Mouse (Mus musculus) thymus, postnatal 14 days (tissue): ENCODE data around the gene Ifi27l2b.
"Not testable (repeated sequence)": the region's sequence is repeated elsewhere in the genome, so short reads cannot be mapped to it uniquely, and the experiment has no call there.

Experiments
- DNase-seq: peaks from one replicate; pipeline ENCODE4 v3.0.0; 2021

Gene Ifi27l2b

DNA sequence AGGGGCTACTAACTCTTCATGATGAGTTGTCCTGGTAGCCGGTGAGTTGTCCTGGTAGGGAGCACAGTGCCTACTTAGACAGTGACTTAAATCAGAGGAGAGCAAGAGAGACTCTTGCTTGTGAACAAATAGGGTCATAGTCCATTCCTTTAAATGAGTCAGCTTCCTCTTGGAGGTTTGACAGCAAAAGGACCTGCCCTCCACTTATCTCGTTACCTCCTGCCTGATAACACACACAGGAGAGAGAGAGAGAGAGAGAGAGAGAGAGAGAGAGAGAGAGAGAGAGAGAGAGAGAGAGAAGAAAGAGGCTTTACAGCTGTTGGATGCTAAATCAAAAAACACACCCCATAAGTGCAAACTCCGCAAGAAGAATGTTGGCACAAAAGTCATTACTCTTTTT is at the start of gene Ifi27l2b:
TSS of gene Ifi27l2b (minus strand) at position 84 of the 400 bp plus-strand sequence.
- no peak for DNase-seq

DNA sequence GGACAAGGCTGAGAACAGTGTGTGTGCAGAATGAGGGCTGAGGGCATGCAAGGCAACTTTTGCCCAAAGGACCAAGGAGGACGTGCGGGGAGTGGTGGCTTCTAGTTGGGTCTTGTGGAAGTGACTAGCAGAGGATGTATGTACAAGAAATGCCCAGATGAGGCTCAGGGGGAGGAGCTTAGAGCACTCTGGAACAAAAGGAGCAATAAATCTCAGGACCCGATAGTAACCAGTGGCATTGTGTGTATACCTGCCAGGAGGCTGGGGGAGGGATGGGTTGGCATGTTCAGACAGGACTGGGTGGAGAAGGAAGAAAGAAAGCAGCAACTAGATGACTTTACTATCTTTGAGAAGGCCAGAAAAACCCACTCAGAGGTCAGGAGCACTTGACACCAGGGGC is 47.4 kb upstream of the Ifi27l2b start:
- no peak for DNase-seq

DNA sequence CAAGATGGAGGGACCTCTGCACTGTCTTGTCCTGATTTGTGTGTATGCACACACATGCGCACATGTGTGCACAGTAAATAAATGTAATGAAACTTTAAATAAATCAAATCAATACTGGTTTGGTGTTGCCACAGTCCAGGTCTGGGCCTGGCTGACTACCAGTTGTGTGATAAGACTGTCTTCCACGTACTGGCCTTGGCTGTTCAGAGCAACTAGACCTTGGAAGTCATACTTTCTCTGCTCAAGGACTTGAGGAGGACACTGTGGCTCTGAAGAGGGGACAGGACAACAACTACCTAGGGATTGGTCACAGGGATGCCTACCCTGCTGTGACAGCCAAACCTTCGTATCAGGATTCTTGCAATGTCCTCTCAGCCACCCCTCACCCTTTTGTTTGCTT is 46.3 kb upstream of the Ifi27l2b start:
- DNase-seq, result no peak

DNA sequence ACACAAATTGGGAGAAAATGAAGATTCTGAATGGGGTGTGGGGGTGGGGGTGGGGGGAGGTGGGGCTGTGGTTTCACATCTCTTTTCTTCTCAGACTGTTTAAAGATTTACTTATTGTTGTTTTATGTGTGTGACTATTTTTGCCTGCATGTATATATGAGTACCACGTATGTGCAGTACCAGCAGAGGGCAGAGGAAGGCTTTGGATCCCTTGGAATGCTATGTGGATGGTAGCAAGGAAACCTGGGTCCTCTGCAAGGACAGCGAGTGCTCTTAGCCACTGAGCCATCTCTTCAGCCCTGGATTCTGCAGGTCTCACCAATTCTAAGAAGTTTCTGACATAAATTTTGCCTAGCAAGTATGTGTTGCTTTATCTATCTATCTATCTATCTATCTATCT is 42.2 kb upstream of the Ifi27l2b start:
- no peak for DNase-seq

- no peak for DNase-seq
These were observed 41.7 kb upstream of the Ifi27l2b start for GRCm38 (mm10) chr12:103498768-103499167.

- peak; percentile 74 for DNase-seq
These were observed 37.5 kb upstream of the Ifi27l2b start for GRCm38 (mm10) chr12:103494486-103494885.

DNA sequence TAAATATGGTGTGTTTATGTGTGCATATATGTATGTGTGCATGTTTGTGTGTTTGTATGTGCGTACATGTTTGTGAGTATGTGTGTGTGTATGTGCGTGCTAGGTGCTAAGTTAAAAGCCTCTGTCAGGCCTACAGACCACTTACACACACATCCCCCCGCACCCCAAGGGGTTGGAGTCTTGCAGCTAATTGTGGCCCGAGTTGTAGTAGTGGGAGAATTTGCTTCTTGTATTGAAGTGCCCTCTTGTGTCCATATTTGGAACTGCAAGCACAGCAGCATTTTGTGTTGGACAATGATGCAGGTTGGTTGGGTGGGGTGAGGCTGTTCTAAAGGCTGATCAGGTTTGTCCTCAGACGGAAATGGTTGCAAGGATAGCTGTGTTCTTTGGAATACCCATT is 35.7 kb upstream of the Ifi27l2b start:
- peak; percentile 74 for DNase-seq

DNA sequence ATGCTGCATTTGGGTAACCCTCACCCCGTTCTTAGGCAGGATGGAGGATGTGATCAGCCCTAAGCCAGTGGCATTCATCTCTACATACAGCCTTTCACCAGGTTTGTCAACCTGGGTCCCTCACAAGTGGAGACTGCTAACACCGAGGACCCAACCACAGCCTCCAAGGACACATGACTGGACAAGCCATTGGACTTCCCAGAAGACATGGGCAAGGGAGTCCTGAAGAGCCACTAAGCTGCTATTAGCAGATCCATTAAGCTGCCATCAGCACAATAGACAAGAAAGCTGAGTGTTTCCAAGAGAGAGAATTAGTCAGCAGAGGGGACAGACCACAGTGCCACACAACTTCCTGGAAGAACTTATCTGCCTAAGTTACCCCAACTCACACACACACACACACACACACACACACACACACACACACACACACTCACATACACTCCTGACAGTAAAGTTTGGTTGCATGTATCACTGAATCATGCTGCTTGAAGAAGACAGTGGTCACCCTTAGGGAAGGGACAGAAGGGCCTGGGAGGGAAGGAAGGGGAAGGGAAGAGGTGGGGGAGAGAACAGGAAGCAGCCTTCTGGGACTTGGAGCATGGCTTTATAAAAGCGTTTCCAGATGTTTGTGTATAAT is 34.2 kb upstream of the Ifi27l2b start:
- no peak for DNase-seq

GRCm38 (mm10) chr12:103487750-103488149 is 30.7 kb upstream of the Ifi27l2b start:
- DNase-seq, result no peak

GRCm38 (mm10) chr12:103487276-103487675 is 30.3 kb upstream of the Ifi27l2b start:
- no peak for DNase-seq

DNA sequence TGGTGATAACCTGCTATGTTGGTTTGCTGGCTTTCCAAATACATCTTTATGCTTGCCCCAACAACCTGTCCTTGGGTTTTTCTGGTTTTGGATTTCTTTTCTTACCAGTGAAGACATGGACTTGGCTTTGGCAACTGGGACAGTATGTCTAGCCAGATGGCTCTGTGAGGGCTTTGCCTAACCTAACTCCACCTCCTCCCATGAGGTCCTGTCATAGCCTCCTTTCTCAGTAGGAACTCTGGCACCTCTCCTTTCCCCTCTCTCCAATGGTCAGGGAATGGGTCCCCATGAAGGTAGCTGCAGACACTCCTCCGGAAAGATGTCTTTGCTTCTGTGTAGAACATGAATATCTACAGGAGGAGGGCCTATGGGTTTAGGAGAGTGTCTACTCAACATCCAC is 29.7 kb upstream of the Ifi27l2b start:
- DNase-seq, result no peak

- not testable (repeated sequence) for DNase-seq
These were observed 27.4 kb upstream of the Ifi27l2b start for GRCm38 (mm10) chr12:103484200-103484972.

GRCm38 (mm10) chr12:103482781-103483180 is 25.8 kb upstream of the Ifi27l2b start:
- no peak for DNase-seq

GRCm38 (mm10) chr12:103481671-103482070 is 24.6 kb upstream of the Ifi27l2b start:
- no peak for DNase-seq

DNA sequence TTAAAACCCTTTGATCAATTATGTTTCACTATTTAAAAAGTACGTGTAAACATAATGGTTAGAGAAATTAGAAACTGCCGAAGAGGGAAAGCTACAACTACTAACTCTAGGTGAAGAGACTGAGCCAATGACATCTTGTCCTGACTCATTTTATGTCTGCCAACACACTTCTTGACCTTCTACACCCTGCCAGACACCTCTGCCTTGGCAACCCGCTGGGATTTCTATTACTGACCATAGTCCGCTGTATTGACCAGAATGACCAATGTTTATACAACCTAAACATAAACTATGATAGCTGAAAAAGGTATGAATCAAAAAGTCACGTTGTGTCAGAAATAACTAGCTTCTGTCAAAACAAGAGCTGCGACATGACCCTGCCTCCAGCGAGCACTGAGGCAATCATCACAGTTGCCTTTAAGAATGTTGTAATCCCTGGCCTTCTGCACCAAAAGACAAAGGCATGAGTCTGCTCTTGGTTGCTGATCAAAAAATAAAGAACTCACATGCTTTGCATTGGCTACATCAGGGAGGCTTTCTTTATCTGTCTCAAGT is 20.5 kb upstream of the Ifi27l2b start:
- DNase-seq, result no peak

DNA sequence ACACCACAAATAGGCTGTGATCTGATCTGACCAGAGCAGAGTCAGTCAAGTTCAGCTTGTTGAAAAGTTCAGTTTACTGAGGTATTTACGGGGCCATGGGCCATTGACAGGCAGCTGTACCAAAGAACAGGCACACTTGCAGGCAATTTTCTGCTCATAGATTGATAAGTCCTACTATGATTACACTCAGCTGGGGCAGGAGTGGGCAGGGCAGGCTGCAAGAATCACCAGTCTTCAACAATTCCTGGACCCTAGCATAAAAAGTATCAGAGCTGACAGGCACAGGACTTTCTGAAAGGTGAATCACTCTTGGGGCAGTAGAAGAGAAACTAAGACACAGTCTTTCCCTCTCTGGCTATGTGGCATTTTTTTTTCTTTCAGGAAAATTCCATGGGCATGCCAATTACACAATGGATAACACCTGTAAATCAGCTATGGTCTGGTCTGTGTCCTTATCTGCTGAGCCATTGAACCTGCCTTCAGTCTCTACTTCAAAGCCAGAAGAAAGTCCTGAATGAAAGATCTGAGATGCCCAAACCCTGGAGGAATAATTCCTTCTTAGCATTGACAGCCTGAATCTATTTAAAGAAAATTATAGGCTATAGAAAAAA is 19.9 kb upstream of the Ifi27l2b start:
- no peak for DNase-seq

DNA sequence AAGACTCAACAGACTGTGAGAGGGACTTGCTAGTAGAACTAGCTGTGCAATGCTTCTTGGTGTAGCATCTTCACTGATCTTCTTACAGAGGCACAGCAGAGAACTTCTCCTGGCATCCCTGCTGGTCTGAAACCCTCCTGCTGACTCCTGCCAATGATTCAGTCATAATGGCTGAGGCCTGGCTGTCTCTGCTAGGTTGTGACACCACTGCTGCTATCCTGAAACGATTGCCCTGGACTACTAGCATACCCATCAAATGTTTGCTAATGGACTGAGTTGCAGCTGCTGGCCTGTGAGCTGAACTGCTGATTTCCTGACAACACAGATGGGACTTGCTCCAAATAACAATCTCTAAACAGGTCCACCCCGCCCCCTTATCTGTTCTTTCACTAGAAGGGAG is 17.5 kb upstream of the Ifi27l2b start:
- no peak for DNase-seq

GRCm38 (mm10) chr12:103456727-103457126 is 296 bp downstream of the Ifi27l2b start:
- not testable (repeated sequence) for DNase-seq

DNA sequence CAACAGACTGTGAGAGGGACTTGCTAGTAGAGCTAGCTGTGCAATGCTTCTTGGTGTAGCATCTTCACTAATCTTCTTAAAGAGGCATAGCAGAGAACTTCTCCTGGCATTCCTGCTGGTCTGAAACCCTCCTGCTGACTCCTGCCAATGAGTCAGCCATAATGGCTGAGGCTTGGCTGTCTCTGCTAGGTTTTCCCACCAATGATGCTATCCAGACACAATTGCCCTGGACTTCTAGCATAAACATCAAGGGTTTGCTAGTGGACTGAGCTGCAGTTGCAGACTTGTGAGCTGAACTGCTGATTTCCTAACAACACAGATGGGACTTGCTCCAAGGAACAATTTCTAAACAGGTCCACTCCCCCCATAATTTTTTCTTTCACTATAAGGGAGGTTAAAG is 3.7 kb downstream of the Ifi27l2b start:
- no peak for DNase-seq

DNA sequence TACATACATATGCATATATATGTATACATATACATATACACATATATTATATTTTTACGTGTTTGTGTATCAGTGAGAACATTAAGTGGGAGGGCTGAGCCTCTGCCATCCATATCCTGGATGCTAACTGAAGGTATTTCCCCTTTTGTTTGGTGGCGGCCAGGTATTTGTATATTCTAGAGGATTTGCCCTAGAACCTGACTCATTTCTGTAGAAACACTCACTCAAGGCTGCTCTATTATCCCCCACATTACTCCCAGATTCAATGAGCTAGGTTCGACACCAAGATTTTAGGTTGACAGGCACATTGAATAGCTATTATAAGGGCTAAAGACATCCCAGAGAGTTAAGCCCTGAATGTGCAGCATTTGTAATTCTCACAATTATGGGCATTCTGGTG is 12.0 kb downstream of the Ifi27l2b start:
- DNase-seq, result no peak

- not testable (repeated sequence) for DNase-seq
These were observed 12.8 kb downstream of the Ifi27l2b start for GRCm38 (mm10) chr12:103444261-103444660.

DNA sequence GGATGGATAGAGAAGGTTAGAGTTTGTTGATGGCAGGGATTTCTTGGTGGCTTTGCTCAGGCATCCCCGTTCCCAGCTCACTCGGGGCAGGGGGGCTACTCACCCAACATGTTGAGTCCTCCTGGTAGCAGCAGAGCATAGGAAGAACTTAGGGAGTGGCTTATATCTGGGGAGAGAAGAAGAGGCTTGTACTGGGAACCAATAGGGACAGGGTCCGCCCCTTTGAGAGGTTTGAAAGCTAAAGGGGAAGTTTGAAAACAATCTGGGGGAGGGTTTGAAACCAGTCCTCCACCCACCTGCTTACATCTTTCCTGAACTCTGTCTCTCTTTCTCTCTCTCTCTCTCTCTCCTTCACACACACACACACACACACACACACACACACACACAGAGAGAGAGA is 13.5 kb downstream of the Ifi27l2b start, which contains the start of gene Ifi27l2a:
TSS of gene Ifi27l2a (minus strand) at position 157 of the 400 bp plus-strand sequence.
- DNase-seq, result peak; percentile 37

- DNase-seq, result no peak
These were observed 19.4 kb downstream of the Ifi27l2b start for GRCm38 (mm10) chr12:103437601-103438000.

GRCm38 (mm10) chr12:103434861-103435260 is 22.2 kb downstream of the Ifi27l2b start:
- DNase-seq, result no peak
